Mouse (Mus musculus) forebrain, embryonic 14.5 days (tissue): ENCODE results near the gene Tmc8. TPM values are rescaled to one million over a fixed set of nuclear protein-coding genes. Genes with fewer than 3 reads are reported as not detected.

Experiments used
- ATAC-seq: fragments of 200-750 bp; cut with Nextera tagmentation; 2 replicates; pipeline ENCODE4 v1.8.0; 2017; ENCODE audit warnings: mild to moderate bottlenecking, moderate library complexity
- DNase-seq: peaks from one replicate; pipeline ENCODE4 v3.0.0-alpha.2; 2015; ENCODE audit warnings: low spot score
- H3K27ac ChIP-seq: fragments of 300-500 bp; sonication (generic); 2 replicates; pipeline ENCODE4 v1.5.1; 2014; ENCODE audit warnings: low read depth, mild to moderate bottlenecking, control low read depth, low read length, moderate library complexity
- H3K27me3 ChIP-seq: fragments of 300-500 bp; sonication (generic); replicated peaks from 2 replicates; pipeline ENCODE4 v1.6.1; 2014; ENCODE audit warnings: low read length, control low read depth, mixed read lengths; ENCODE audit not compliant: control insufficient read depth, insufficient read depth
- H3K36me3 ChIP-seq: fragments of 300-500 bp; sonication (generic); 2 replicates; pipeline ENCODE4 v1.6.1; 2014; ENCODE audit warnings: low read length, control low read depth; ENCODE audit not compliant: control insufficient read depth, insufficient read depth
- H3K4me1 ChIP-seq: fragments of 300-500 bp; sonication (generic); 2 replicates; pipeline ENCODE4 v1.6.1; 2014; ENCODE audit warnings: antibody characterized with exemption, low read length, control low read depth; ENCODE audit not compliant: control insufficient read depth, insufficient read depth
- H3K4me2 ChIP-seq: fragments of 300-500 bp; sonication (generic); 2 replicates; pipeline ENCODE4 v1.6.1; 2014; ENCODE audit warnings: mild to moderate bottlenecking, control low read depth, low read length
- H3K4me3 ChIP-seq: fragments of 300-500 bp; sonication (generic); 2 replicates; pipeline ENCODE4 v1.5.1; 2014; ENCODE audit warnings: low read depth, low read length, control low read depth
- H3K9ac ChIP-seq: fragments of 300-500 bp; sonication (generic); 2 replicates; pipeline ENCODE4 v1.6.1; 2014; ENCODE audit warnings: mild to moderate bottlenecking, low read length, control low read depth, moderate library complexity
- H3K9me3 ChIP-seq: fragments of 300-500 bp; sonication (generic); replicated peaks from 2 replicates; pipeline ENCODE4 v1.6.1; 2016; ENCODE audit warnings: low read length, control low read depth, mixed read lengths; ENCODE audit not compliant: control insufficient read depth
- WGBS: fragments of 180-500 bp; shearing (Covaris S2); extraction: QIAGEN DNeasy Blood & Tissue Kit; methylation state at CpG from one replicate; pipeline ENCODE4 v1.1.7; 2014; 5-methylcytosine and 5-hydroxymethylcytosine counted together
- polyA plus RNA-seq: library from polyadenylated mRNA; unstranded; fragments of >200 nt; fragmentation: Nextera tagmentation; extraction: Ambion mirVana; gene quantifications from 2 replicates; pipeline ENCODE4 v1.2.1, GENCODE M21; 2014

The Tmc8 gene
- polyA plus RNA-seq, 1 experiment from 2014 or later = 0.29 TPM

DNA sequence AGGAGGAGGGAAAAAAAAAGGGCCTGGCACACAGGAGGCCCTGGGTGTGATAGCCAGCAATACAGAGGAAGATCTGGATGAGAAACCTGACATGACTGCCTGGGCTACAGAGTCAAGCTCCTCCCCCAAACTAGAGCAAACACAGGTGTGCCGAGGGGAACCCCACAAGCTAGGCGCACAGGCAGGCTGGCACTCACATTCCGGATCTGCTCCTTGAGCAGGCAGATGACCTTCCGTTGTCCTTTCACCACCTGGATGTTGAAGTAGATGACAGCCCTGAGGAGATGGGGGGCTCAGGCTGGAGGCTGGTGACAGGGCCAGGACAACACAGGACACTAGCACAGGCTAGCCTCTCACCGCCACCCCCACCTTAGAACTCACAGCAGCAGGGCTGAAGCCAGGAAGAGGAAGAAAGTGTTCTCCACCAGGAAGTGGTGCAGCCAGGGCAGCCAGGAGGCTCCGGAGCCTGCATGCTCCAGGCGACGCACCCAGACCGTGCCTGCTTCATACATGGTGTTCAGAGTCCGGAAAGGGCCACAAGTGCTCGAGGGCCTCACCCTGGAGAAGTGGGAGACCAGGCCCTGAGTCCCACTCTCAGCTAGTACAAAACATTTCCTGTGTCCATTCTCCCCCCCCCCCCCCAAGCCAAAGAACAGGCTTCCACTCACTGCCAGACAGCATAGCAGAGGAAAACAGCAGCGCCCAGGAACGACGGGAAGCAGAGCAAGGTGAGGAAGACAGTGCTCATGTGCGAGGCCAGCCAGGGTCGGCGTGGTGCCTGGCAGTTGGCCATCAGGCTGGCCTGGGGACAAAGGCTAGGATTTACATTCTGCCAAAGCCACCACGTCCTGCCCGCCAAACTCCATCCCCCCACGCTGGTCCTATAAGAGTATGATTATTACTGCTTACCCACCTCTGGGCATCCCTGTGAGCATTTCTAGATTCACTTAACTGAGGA, 12.9 kb upstream of the Tmc8 start:
- 73% methylated on average over 20 of the region's 20 CpGs for WGBS
- Histone ChIP-seq H3K4me1 (0 out of 2 replicates have a peak, but pooled peaks cover 2% of the 10 kb centered on the region), H3K36me3 (peaks cover 37% of the 10 kb centered on the region), H3K4me3 (no peak overlapping the region), H3K9ac (no peak overlapping the region), H3K27ac (no peak overlapping the region), H3K4me2 (no peak overlapping the region), H3K27me3 (no peaks in the 10 kb centered on the region), H3K9me3 (no peaks in the 10 kb centered on the region)
- DNase-seq (no peak), ATAC-seq (no peak; the same call in 1 of the 2 replicates)

DNA sequence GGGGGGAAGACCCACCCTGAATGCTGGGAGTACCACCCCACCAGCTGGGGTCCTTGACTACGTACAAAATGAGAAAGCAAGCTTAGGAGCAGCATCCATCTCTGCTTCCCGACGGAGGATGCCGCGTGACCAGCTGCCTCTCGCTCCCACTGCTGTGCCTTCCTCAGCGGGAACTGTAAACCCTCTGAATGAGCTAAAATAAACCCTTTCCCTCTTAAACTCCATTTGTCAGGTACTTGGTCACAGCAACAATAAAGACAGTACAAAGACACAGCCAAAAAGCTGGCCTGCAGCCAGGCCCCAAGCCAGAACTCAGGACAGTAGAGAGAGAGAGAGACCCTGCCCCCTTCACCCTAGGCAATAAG, 12.2 kb upstream of the Tmc8 start:
- H3K9me3 ChIP-seq = no peaks in the 10 kb centered on the region
- no peaks in the 10 kb centered on the region for H3K27me3 ChIP-seq
- WGBS = 56% methylated on average over 7 of the region's 7 CpGs
- no peak overlapping the region for H3K4me2 ChIP-seq
- DNase-seq = peak; percentile 41
- H3K27ac ChIP-seq = no peak overlapping the region
- no peak overlapping the region for H3K9ac ChIP-seq
- H3K4me3 ChIP-seq = no peak overlapping the region
- peak; percentile 24; the same call in 1 of the 2 replicates for ATAC-seq
- 0 out of 2 replicates have a peak, but pooled peaks cover 2% of the 10 kb centered on the region for H3K4me1 ChIP-seq
- peaks cover 30% of the 10 kb centered on the region for H3K36me3 ChIP-seq

DNA sequence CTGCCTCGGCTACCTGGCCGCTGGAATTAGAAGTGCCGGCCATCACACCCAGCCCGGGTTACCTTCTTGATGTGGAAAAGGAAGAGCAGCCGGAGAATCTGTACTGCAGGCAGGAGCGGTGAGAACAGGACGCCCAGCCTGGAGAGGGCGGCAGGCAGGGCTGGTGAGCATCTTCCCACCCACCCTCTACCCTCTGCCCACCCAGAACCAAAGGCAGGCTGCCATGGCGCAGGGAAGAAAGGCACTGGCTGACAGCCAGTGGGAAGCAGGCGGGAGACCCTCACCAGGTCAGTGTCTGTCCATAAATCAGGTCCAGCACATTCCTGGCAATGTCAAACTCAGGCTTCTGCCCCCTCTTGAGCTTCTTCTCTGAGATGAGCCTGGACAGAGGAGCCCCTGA, 11.5 kb upstream of the Tmc8 start:
- Histone ChIP-seq H3K9ac (no peak overlapping the region), H3K4me1 (0 out of 2 replicates have a peak, but pooled peaks cover 2% of the 10 kb centered on the region), H3K27ac (no peak overlapping the region), H3K36me3 (0 out of 2 replicates have a peak, but pooled peaks cover 23% of the 10 kb centered on the region), H3K4me2 (no peak overlapping the region), H3K27me3 (no peaks in the 10 kb centered on the region), H3K9me3 (no peaks in the 10 kb centered on the region), H3K4me3 (no peak overlapping the region)
- DNase-seq = no peak
- ATAC-seq = no peak
- WGBS = 87% methylated on average over 10 of the region's 10 CpGs

DNA sequence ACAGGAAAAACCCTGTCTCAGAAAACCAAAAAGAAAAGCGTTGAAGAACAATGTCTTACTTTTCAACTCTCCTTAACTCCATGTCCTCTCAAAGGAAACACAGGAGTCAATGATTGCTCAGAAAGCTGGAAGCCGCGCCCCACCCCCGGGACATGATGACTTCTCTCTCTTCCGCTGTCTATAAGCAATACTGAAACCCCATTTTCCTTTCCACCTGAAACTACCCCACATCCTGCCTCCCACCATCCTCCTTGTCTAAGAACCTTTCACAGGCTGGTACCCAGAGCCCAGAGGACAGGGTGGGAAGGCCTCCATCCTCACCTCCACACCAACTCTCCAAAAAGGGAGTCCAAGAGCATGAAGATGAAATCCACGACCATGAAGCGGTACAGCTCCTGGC, 9.5 kb upstream of the Tmc8 start:
- Histone ChIP-seq H3K27ac (no peak overlapping the region), H3K36me3 (0 out of 2 replicates have a peak, but pooled peaks cover 6% of the 10 kb centered on the region), H3K4me1 (0 out of 2 replicates have a peak, but pooled peaks cover 2% of the 10 kb centered on the region), H3K9me3 (no peaks in the 10 kb centered on the region), H3K9ac (no peak overlapping the region), H3K27me3 (no peaks in the 10 kb centered on the region), H3K4me2 (no peak overlapping the region), H3K4me3 (no peak overlapping the region)
- no peak for ATAC-seq
- DNase-seq = no peak
- WGBS = 91% methylated on average over 7 of the region's 7 CpGs

DNA sequence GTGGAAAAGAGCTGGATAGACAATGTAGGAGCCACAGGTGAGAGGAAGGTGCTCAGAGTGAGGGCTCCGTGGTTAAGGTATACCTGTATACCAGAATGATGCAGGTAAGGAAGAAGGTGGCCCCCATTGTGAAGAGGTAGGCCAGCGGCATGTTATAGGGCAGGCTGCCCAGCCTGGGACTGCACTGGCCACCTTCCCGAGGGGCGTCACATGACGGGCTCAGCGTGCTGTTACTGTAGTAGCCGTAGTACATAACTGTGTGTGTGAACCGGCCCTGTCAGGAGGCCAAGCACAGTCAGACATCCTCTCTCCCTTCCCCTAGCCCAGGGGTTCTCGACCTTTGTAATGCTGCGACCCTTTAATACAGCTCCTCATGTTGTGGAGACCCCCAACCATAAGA, 7.0 kb upstream of the Tmc8 start:
- Histone ChIP-seq H3K4me1 (peaks cover 1% of the 10 kb centered on the region), H3K9ac (no peak overlapping the region), H3K9me3 (no peaks in the 10 kb centered on the region), H3K27ac (no peak overlapping the region), H3K4me3 (no peak overlapping the region), H3K36me3 (no peaks in the 10 kb centered on the region), H3K4me2 (no peak overlapping the region), H3K27me3 (peaks cover 6% of the 10 kb centered on the region)
- DNase-seq (no peak), ATAC-seq (no peak)
- WGBS = 96% methylated on average over 10 of the region's 10 CpGs

DNA sequence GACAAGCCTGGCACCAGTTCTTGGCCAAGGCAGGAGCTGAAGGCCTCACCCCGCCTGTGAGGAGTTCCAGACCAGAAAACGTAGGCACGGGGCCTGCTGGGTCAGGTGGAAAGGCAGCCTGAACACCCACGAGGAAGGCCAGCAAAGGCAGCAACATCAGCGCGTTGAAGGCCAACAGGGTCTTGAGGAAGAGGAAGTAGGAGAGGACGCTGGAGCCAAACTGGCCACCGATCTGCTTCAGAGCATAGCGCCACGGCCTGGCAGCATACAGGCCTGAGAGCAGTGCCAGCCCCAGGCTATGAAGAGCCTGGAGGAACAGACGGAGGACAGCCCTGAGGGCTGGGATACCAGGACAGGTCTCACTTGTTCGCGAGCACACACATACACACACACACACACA, 6.3 kb upstream of the Tmc8 start:
- Histone ChIP-seq H3K27ac (no peak overlapping the region), H3K9ac (no peak overlapping the region), H3K36me3 (no peaks in the 10 kb centered on the region), H3K4me1 (peaks cover 6% of the 10 kb centered on the region), H3K4me2 (no peak overlapping the region), H3K27me3 (peaks cover 12% of the 10 kb centered on the region), H3K4me3 (no peak overlapping the region), H3K9me3 (no peaks in the 10 kb centered on the region)
- ATAC-seq (no peak), DNase-seq (no peak)
- 95% methylated on average over 13 of the region's 13 CpGs for WGBS

DNA sequence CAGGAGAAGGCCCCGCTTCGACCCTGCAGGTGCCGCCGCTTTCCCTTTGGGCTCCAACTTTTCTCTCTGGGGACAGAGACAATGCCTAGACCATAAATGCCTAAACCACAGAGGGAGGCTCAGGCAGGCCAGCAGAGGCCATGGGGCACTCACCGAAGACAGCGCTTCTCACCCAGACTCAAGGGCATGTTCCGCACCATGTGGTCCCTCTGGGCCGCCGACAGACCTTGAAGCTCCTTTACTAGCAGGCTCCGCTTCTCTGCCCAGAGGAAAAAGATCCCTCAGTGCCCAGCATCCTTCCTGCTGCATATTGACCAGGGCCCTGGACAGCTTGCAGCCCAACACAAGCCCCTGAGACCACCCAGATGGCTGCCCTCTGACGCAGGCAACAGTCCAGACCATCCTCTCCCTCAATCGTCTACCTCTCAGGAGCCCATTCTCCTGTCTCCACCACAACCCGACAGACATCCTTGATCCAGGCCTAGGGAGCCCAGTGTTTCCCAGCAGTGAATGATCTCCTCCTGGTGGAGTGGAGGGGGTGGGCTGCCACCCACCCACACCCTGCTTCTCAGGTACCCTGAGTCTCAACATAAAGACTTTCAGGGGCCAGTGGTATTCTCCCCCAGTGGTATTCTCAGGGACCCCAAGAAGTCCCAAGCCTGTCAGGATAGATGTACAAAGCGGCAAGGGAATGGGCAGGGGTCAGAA, 5.6 kb upstream of the Tmc8 start:
- Histone ChIP-seq H3K9me3 (no peaks in the 10 kb centered on the region), H3K4me2 (no peak overlapping the region), H3K4me1 (peaks cover 6% of the 10 kb centered on the region), H3K4me3 (no peak overlapping the region), H3K9ac (no peak overlapping the region), H3K27ac (no peak overlapping the region), H3K27me3 (peaks cover 19% of the 10 kb centered on the region), H3K36me3 (no peaks in the 10 kb centered on the region)
- DNase-seq = no peak
- 92% methylated on average over 14 of the region's 14 CpGs for WGBS
- no peak for ATAC-seq

DNA sequence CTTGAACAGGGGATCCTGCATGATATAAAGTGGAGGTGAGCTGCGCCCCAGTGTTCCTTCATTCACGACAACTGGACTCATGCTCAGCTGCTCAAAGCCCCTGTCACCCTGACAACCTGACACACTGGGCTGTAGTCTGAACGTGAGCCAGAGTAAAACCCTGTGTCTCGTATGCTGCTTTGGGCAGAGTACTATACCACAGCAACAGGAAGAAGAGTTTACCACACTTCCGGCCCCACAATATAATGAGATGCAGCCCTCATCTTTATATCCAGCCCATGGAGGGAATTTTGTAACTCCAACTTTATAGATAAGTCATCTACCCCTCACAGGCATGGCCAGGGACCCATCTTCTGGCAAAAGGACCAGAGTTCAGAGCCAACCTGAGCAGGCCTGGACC, 4.8 kb upstream of the Tmc8 start:
- no peak overlapping the region for H3K9ac ChIP-seq
- DNase-seq (no peak), ATAC-seq (no peak)
- peaks cover 6% of the 10 kb centered on the region for H3K4me1 ChIP-seq
- H3K4me2 ChIP-seq = no peak overlapping the region
- 86% methylated on average over 5 of the region's 5 CpGs for WGBS
- no peaks in the 10 kb centered on the region for H3K9me3 ChIP-seq
- no peaks in the 10 kb centered on the region for H3K36me3 ChIP-seq
- H3K4me3 ChIP-seq = no peak overlapping the region
- H3K27ac ChIP-seq = no peak overlapping the region
- peaks cover 28% of the 10 kb centered on the region for H3K27me3 ChIP-seq

DNA sequence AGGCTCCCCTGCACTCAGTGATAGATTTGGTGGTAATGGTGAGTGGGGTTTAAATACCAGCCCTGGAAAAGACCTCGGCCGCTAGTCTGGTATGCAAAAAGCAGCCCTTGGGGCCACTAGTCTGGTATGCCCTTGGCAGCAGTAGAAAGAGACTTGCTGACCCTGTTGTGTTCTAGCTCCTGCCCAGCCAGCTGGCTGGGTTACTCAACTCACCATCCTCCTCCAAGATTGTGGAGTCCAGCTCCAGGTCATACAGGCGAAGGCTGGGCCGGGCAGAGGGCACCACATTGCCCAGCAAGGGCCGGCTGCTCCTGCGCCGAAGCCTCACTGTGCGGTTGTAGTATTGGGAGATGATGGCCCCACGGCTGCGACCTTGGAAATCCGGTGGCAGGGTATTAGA, 3.8 kb upstream of the Tmc8 start:
- no peaks in the 10 kb centered on the region for H3K36me3 ChIP-seq
- WGBS = 94% methylated on average over 11 of the region's 11 CpGs
- no peaks in the 10 kb centered on the region for H3K9me3 ChIP-seq

More for the DNA sequence above, 3.8 kb upstream of the Tmc8 start:
- DNase-seq = no peak
- Histone ChIP-seq H3K9ac (no peak overlapping the region), H3K27me3 (peaks cover 36% of the 10 kb centered on the region), H3K4me1 (peaks cover 6% of the 10 kb centered on the region), H3K4me3 (no peak overlapping the region), H3K27ac (no peak overlapping the region), H3K4me2 (no peak overlapping the region)
- ATAC-seq = no peak
